Mouse (Mus musculus) liver, embryonic 12.5 days (tissue): ENCODE data around the gene Angptl6. TPM values are rescaled to one million over a fixed set of nuclear protein-coding genes. Genes with fewer than 3 reads are reported as not detected.
A peak's percentile ranks its signal among the peaks of the same experiment; 100 is the strongest.

Source experiments
- ATAC-seq: fragments of 200-750 bp; cut with Nextera tagmentation; 2 replicates; pipeline ENCODE4 v1.8.0; 2017; ENCODE audit warnings: moderate number of reproducible peaks, mild to moderate bottlenecking, moderate library complexity
- H3K27ac ChIP-seq: fragments of 300-500 bp; sonication (generic); 2 replicates; pipeline ENCODE4 v1.5.1; 2016; ENCODE audit warnings: mild to moderate bottlenecking
- H3K27me3 ChIP-seq: fragments of 300-500 bp; sonication (generic); replicated peaks from 2 replicates; pipeline ENCODE4 v1.6.1; 2016; ENCODE audit warnings: mild to moderate bottlenecking, moderate library complexity
- H3K36me3 ChIP-seq: fragments of 300-500 bp; sonication (generic); 2 replicates; pipeline ENCODE4 v1.6.1; 2016; ENCODE audit warnings: mild to moderate bottlenecking, moderate library complexity
- H3K4me1 ChIP-seq: fragments of 300-500 bp; sonication (generic); 2 replicates; pipeline ENCODE4 v1.6.1; 2016
- H3K4me2 ChIP-seq: fragments of 300-500 bp; sonication (generic); 2 replicates; pipeline ENCODE4 v1.6.1; 2016; ENCODE audit warnings: mild to moderate bottlenecking, moderate library complexity
- H3K4me3 ChIP-seq: fragments of 300-500 bp; sonication (generic); 2 replicates; pipeline ENCODE4 v1.5.1; 2016; ENCODE audit warnings: mild to moderate bottlenecking, moderate library complexity
- H3K9ac ChIP-seq: fragments of 300-500 bp; sonication (generic); 2 replicates; pipeline ENCODE4 v1.6.1; 2016; ENCODE audit warnings: mild to moderate bottlenecking, moderate library complexity
- H3K9me3 ChIP-seq: fragments of 300-500 bp; sonication (generic); replicated peaks from 2 replicates; pipeline ENCODE4 v1.6.1; 2016; ENCODE audit warnings: mild to moderate bottlenecking, moderate library complexity
- WGBS: fragments of 180-500 bp; shearing (Covaris S2); methylation state at CpG from one replicate; pipeline ENCODE4 v1.1.7; 2016; ENCODE audit not compliant: insufficient replicate concordance; 5-methylcytosine and 5-hydroxymethylcytosine counted together
- polyA plus RNA-seq: library from polyadenylated mRNA; unstranded; fragments of >200 nt; fragmentation: Nextera tagmentation; extraction: Ambion mirVana; gene quantifications from 2 replicates; pipeline ENCODE4 v1.2.1, GENCODE M21; 2016

Gene Angptl6
- polyA plus RNA-seq, 1 experiment from 2014 or later, result 11.3 TPM

GRCm38 (mm10) chr9:20893069-20893468 lies 13.5 kb upstream of the Angptl6 start:
- no peak overlapping the region for H3K4me3 ChIP-seq
- no peaks in the 10 kb centered on the region for H3K9me3 ChIP-seq
- no peak for ATAC-seq
- no peak overlapping the region for H3K4me2 ChIP-seq
- H3K27me3 ChIP-seq, result no peaks in the 10 kb centered on the region
- peaks cover 76% of the 10 kb centered on the region for H3K4me1 ChIP-seq
- 50% methylated on average over 5 of the region's 5 CpGs for WGBS
- H3K36me3 ChIP-seq, result peaks cover 84% of the 10 kb centered on the region
- H3K27ac ChIP-seq, result peak overlapping the region; percentile 59; the same call in 1 of the 2 replicates
- no peak overlapping the region for H3K9ac ChIP-seq

GRCm38 (mm10) chr9:20892104-20892653 lies 12.7 kb upstream of the Angptl6 start:
- peak overlapping the region; percentile 89 for H3K27ac ChIP-seq
- 54% methylated on average over 5 of the region's 5 CpGs for WGBS
- H3K9ac ChIP-seq, result no peak overlapping the region
- ATAC-seq, result no peak
- H3K4me2 ChIP-seq, result no peak overlapping the region
- H3K4me3 ChIP-seq, result no peak overlapping the region
- no peaks in the 10 kb centered on the region for H3K9me3 ChIP-seq
- no peaks in the 10 kb centered on the region for H3K27me3 ChIP-seq
- peaks cover 80% of the 10 kb centered on the region for H3K36me3 ChIP-seq
- peaks cover 71% of the 10 kb centered on the region for H3K4me1 ChIP-seq

- WGBS, result 72% methylated on average over 26 of the region's 26 CpGs
- H3K9ac ChIP-seq, result no peak overlapping the region
These were observed 12.0 kb upstream of the Angptl6 start for GRCm38 (mm10) chr9:20891339-20892103.

GRCm38 (mm10) chr9:20890411-20890810 lies 10.9 kb upstream of the Angptl6 start:
- no peak for ATAC-seq
- H3K9me3 ChIP-seq, result no peaks in the 10 kb centered on the region
- peak overlapping the region; percentile 87 for H3K4me2 ChIP-seq
- no peaks in the 10 kb centered on the region for H3K27me3 ChIP-seq
- peak overlapping the region; percentile 89 for H3K9ac ChIP-seq
- H3K27ac ChIP-seq, result peak overlapping the region; percentile 89
- peak overlapping the region; percentile 91 for H3K4me3 ChIP-seq
- 86% methylated on average over 5 of the region's 5 CpGs for WGBS
- H3K36me3 ChIP-seq, result peaks cover 63% of the 10 kb centered on the region
- H3K4me1 ChIP-seq, result peaks cover 54% of the 10 kb centered on the region

More at GRCm38 (mm10) chr9:20891339-20892103, 12.0 kb upstream of the Angptl6 start:
- H3K4me1 ChIP-seq, result peaks cover 66% of the 10 kb centered on the region
- no peak overlapping the region for H3K4me3 ChIP-seq
- peaks cover 74% of the 10 kb centered on the region for H3K36me3 ChIP-seq
- H3K9me3 ChIP-seq, result no peaks in the 10 kb centered on the region
- no peak overlapping the region; the same call in 1 of the 2 replicates for H3K4me2 ChIP-seq
- H3K27ac ChIP-seq, result peak overlapping the region; percentile 89
- H3K27me3 ChIP-seq, result no peaks in the 10 kb centered on the region
- no peak for ATAC-seq

GRCm38 (mm10) chr9:20889185-20890141 lies 9.9 kb upstream of the Angptl6 start:
- Histone ChIP-seq H3K4me2 (peak overlapping the region; percentile 87), H3K9ac (peak overlapping the region; percentile 89), H3K9me3 (no peaks in the 10 kb centered on the region), H3K4me3 (peak overlapping the region; percentile 91), H3K27me3 (no peaks in the 10 kb centered on the region), H3K4me1 (peaks cover 47% of the 10 kb centered on the region), H3K27ac (peak overlapping the region; percentile 89), H3K36me3 (peaks cover 53% of the 10 kb centered on the region)
- whole genome bisulfite sequencing, result 34% methylated on average over 29 of the region's 29 CpGs
- peak; percentile 78 for ATAC-seq

- WGBS, result under 1% methylated on average over 30 of the region's 30 CpGs
- Histone ChIP-seq H3K9me3 (no peaks in the 10 kb centered on the region), H3K4me3 (peak overlapping the region; percentile 91), H3K36me3 (peaks cover 42% of the 10 kb centered on the region), H3K27ac (peak overlapping the region; percentile 89), H3K4me2 (peak overlapping the region; percentile 87), H3K4me1 (peaks cover 38% of the 10 kb centered on the region), H3K27me3 (no peaks in the 10 kb centered on the region), H3K9ac (peak overlapping the region; percentile 89)
- ATAC-seq, result peak; percentile 2; the same call in 1 of the 2 replicates
These were observed 8.8 kb upstream of the Angptl6 start for GRCm38 (mm10) chr9:20888386-20888765.

- H3K9ac ChIP-seq, result peak within 1 kb of the TSS; percentile 89
- H3K36me3 ChIP-seq, result peaks cover 37% of the 10 kb centered on the region
- peak within 1 kb of the TSS; percentile 87 for H3K4me2 ChIP-seq
- WGBS, result under 1% methylated on average over 43 of the region's 43 CpGs
- H3K27me3 ChIP-seq, result no peaks in the 10 kb centered on the region
- peaks cover 38% of the 10 kb centered on the region for H3K4me1 ChIP-seq
- peak within 1 kb of the TSS; percentile 89 for H3K27ac ChIP-seq
- H3K4me3 ChIP-seq, result peak within 1 kb of the TSS; percentile 91
- ATAC-seq, result peak; percentile 88
- no peaks in the 10 kb centered on the region for H3K9me3 ChIP-seq
These were observed 8.3 kb upstream of the Angptl6 start, which contains the start of gene Ppan for GRCm38 (mm10) chr9:20887704-20888385. Gene Ppan (plus strand): TSS chr9:20888175.

- Histone ChIP-seq H3K4me3 (peak overlapping the region; percentile 91; the same call in 1 of the 2 replicates), H3K9ac (no peak overlapping the region), H3K4me2 (peak overlapping the region; percentile 87), H3K4me1 (peaks cover 37% of the 10 kb centered on the region), H3K9me3 (no peaks in the 10 kb centered on the region), H3K27me3 (no peaks in the 10 kb centered on the region), H3K36me3 (peaks cover 31% of the 10 kb centered on the region), H3K27ac (0 out of 2 replicates have a peak overlapping the region, but pooled peaks have one; percentile 89)
- WGBS, result 85% methylated on average over 6 of the region's 6 CpGs
- ATAC-seq, result no peak
These were observed 7.7 kb upstream of the Angptl6 start for GRCm38 (mm10) chr9:20887191-20887590.

GRCm38 (mm10) chr9:20886563-20886962 lies 7.0 kb upstream of the Angptl6 start:
- H3K27ac ChIP-seq, result no peak overlapping the region
- H3K4me2 ChIP-seq, result no peak overlapping the region
- 81% methylated on average over 2 of the region's 2 CpGs for WGBS
- H3K4me1 ChIP-seq, result peaks cover 31% of the 10 kb centered on the region
- H3K9me3 ChIP-seq, result no peaks in the 10 kb centered on the region
- ATAC-seq, result no peak
- H3K27me3 ChIP-seq, result no peaks in the 10 kb centered on the region
- no peak overlapping the region for H3K4me3 ChIP-seq
- no peak overlapping the region for H3K9ac ChIP-seq
- peaks cover 24% of the 10 kb centered on the region for H3K36me3 ChIP-seq

GRCm38 (mm10) chr9:20878710-20879065 lies 839 bp downstream of the Angptl6 start:
- WGBS, result 21% methylated on average over 10 of the region's 10 CpGs

More at GRCm38 (mm10) chr9:20878710-20879065, 839 bp downstream of the Angptl6 start:
- no peaks in the 10 kb centered on the region for H3K27me3 ChIP-seq
- ATAC-seq, result no peak
- H3K4me2 ChIP-seq, result peak overlapping the region; percentile 92
- peaks cover 31% of the 10 kb centered on the region for H3K4me1 ChIP-seq
- H3K36me3 ChIP-seq, result peaks cover 9% of the 10 kb centered on the region
- peak overlapping the region; percentile 82 for H3K9ac ChIP-seq
- peak overlapping the region; percentile 90 for H3K27ac ChIP-seq
- H3K9me3 ChIP-seq, result no peaks in the 10 kb centered on the region
- peak overlapping the region; percentile 60 for H3K4me3 ChIP-seq
